In genomic region chr6:116697413-116697812, GRCm38 (mm10) we compare ENCODE assay signal across 12 mouse cellular contexts. TPM values are rescaled to one million over a fixed set of nuclear protein-coding genes. Genes with fewer than 3 reads are reported as not detected.
DNase-seq lines count a peak whose midpoint lies in the region; ATAC-seq and TF ChIP-seq lines count a peak whose summit lies in the region.
"Had no signal": no experiment of that assay in that cellular context is flagged by ENCODE, and none has a peak within 500 bp of the region (broad histone marks: within the 10 kb centered on the region; RNA-seq: fewer than 3 reads in every experiment).

No protein-coding gene starts in this region.

- no peaks in the 10 kb centered on the region for H3K36me3 ChIP-seq in liver, postnatal 0 days (replicated peaks; ENCODE audit: insufficient read depth, low read length)
- H3K36me3 ChIP-seq: forebrain, embryonic 15.5 days had no signal

- no peak for TF ChIP-seq EP300 in liver, postnatal 0 days (IDR thresholded peaks at IDR 0.05; ENCODE audit: low read depth)

- ATAC-seq in liver, postnatal 0 days: no peak
- peak; percentile 40 for ATAC-seq in activated CD4-positive, CD25-positive, alpha-beta regulatory T cell, adult 4 months
- peak; percentile 74 for ATAC-seq in monocyte, adult 5-6 weeks (replicated peaks; ENCODE audit: insufficient number of reproducible peaks, low FRiP score, low TSS enrichment, poor library complexity, severe bottlenecking)
- ATAC-seq: forebrain, embryonic 15.5 days had no signal

- H3K4me2 ChIP-seq in liver, postnatal 0 days (ENCODE audit: low read depth, low read length): no peak overlapping the region
- H3K4me2 ChIP-seq: forebrain, embryonic 15.5 days had no signal

- H3K4me1 ChIP-seq in liver, postnatal 0 days (ENCODE audit: insufficient read depth): no peaks in the 10 kb centered on the region
- H3K4me1 ChIP-seq: forebrain, embryonic 15.5 days had no signal

- WGBS in liver, postnatal 0 days (ENCODE audit: insufficient replicate concordance): 48% methylated on average over 2 of the region's 2 CpGs

- H3K27me3 ChIP-seq in liver, postnatal 0 days (ENCODE audit: insufficient read depth, low read length): no peaks in the 10 kb centered on the region
- H3K27me3 ChIP-seq: forebrain, embryonic 15.5 days had no signal

- H3K9me3 ChIP-seq in liver, postnatal 0 days (ENCODE audit: low read length): no peaks in the 10 kb centered on the region
- H3K9me3 ChIP-seq: forebrain, embryonic 15.5 days had no signal

- DNase-seq in cerebellum, postnatal 14 days: peak; percentile 27 to 36
- DNase-seq in cerebellum, adult 9-10 months: no peak
- peak; percentile 36 for DNase-seq in liver, postnatal 0 days
- DNase-seq in liver: no peak
- no peak for DNase-seq in neural tube, embryonic 10.5 days (ENCODE audit: extremely low spot score, low spot score)
- no peak for DNase-seq in right cerebral cortex, adult 2 months (ENCODE audit: low spot score in 2 of 2)
- DNase-seq: layer of hippocampus, adult 9-11 months; right cerebral cortex, adult 18-20 months; thymus, postnatal 4 days had no signal

- no peak overlapping the region for H3K9ac ChIP-seq in liver, postnatal 0 days (replicated peaks)
- H3K9ac ChIP-seq: forebrain, embryonic 15.5 days had no signal

- no peak overlapping the region for H3K4me3 ChIP-seq in liver, postnatal 0 days (ENCODE audit: low read depth, low read length)
- H3K4me3 ChIP-seq: forebrain, embryonic 15.5 days had no signal

- no peak overlapping the region for H3K27ac ChIP-seq in liver, postnatal 0 days (ENCODE audit: low read depth)
- H3K27ac ChIP-seq: forebrain, embryonic 15.5 days had no signal

- TF ChIP-seq CTCF in liver, postnatal 0 days (IDR thresholded peaks at IDR 0.05; ENCODE audit: low read depth): peak; percentile 79

RNA-seq across cellular contexts. Expression of gene Tmem72, which starts 19.3 kb away (rescaled TPM):
- polyA plus RNA-seq in liver, postnatal 0 days (2015; fragmentation: Nextera tagmentation; extraction: Ambion mirVana): not detected in 2 replicates
- under 1 TPM; 0.03 to 0.04 TPM for polyA plus RNA-seq in activated CD4-positive, CD25-positive, alpha-beta regulatory T cell, adult 4 months (2017; shearing (Covaris generic))
- 0.29 to 0.68 TPM (median 0.32 TPM) in 3 replicates for total RNA-seq in monocyte, adult 5-6 weeks (2017)

RNA-seq across cellular contexts. Expression of gene Rassf4, which starts 23.7 kb away (rescaled TPM):
- 7.2 and 9.6 TPM in 2 replicates for polyA plus RNA-seq in liver, postnatal 0 days (2015; fragmentation: Nextera tagmentation; extraction: Ambion mirVana)
- polyA plus RNA-seq in activated CD4-positive, CD25-positive, alpha-beta regulatory T cell, adult 4 months (2017; shearing (Covaris generic)): 1 to 10 TPM; 2.5 to 3.8 TPM
- 124 to 138 TPM (median 133 TPM) in 3 replicates for total RNA-seq in monocyte, adult 5-6 weeks (2017)

RNA-seq across cellular contexts. Expression of gene Depp1, which starts 47.0 kb away (rescaled TPM):
- 103 and 122 TPM in 2 replicates for polyA plus RNA-seq in liver, postnatal 0 days (2015; fragmentation: Nextera tagmentation; extraction: Ambion mirVana)
- polyA plus RNA-seq in activated CD4-positive, CD25-positive, alpha-beta regulatory T cell, adult 4 months (2017; shearing (Covaris generic)): under 1 TPM; 0.36 to 0.37 TPM
- 0.38 TPM in 1 of 3 replicates, not detected in the others for total RNA-seq in monocyte, adult 5-6 weeks (2017)

Comparison
In these comparisons a context has a peak if more than half of its experiments do, and no peak if none do; other contexts are left out.
1. DNase-seq: peak in cerebellum, postnatal 14 days (2 of 2) and liver, postnatal 0 days (single experiment); none in cerebellum, adult 9-10 months (single experiment), liver (single experiment), neural tube, embryonic 10.5 days (single experiment) and right cerebral cortex, adult 2 months (0 of 2).
2. RNA of gene Depp1, which starts 47.0 kb away (polyA plus RNA-seq): 103 to 122 TPM in liver, postnatal 0 days; 0.36 to 0.37 TPM in activated CD4-positive, CD25-positive, alpha-beta regulatory T cell, adult 4 months; every median in the first group is over 10 times any median in the second.